Mouse (Mus musculus): ENCODE measurements at regions not wholly inside any gene's neighbourhood (a gene's known extent, or its start where the extent isn't known, plus 50 kb on each side); places are given as distances from the start of the nearest gene placed in this dataset.
"Not testable (repeated sequence)": the region's sequence is repeated elsewhere in the genome, so short reads cannot be mapped to it uniquely, and the experiment has no call there.

DNA sequence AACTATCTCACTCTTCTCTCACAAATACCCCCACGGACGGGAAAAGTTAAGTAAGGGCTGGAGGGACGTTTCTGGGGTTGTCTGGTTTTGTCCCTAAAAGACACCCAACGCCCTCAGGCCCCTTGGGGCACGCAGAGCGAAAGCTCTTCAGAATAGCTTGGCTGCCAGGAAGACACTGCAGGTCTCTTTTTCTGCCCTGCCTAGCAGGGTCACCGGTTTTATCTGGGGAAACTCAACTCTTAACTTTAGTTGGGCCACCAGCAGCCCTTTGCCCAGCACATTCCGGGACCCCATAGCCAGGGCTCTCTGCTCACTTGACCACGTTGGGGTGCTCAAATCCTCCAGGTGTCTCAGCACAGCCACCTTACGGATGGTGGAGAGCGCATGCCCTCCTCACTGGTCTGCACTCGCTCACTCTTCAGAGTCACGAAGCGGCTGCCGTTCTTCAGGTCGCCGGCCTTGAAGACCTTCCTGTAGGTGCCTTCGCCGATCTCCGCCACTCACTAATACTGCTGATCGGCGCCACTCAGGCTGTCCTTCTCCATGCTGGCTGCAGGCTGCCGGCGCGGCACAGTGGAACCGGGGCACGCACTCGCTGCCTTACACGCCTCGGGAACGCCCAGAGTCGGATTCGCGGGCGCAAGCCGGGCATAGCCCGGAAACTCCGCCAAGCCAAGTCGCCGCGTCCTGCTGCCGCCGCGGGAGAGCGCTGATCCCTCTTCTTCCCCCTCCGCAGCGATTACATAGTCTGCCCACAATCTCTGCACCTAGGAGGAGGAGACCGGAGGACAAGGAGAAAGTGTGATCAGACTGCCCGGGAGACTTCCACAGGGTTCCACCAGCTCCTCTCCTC, 83.0 kb downstream of the Ulbp1 start:
- Histone ChIP-seq H3K9me3 (no peaks in the 10 kb centered on the region), H3K36me3 (no peaks in the 10 kb centered on the region), H3K27me3 (peaks cover 30% of the 10 kb centered on the region), H3K4me1 (replicated peaks) (peaks cover 29% of the 10 kb centered on the region), H3K27ac (replicated peaks) (no peak overlapping the region), H3K9ac (peak overlapping the region; percentile 45), H3K4me3 (peak overlapping the region; percentile 69), H3K4me2 (peak overlapping the region; percentile 100)
- peak; percentile 73 for ATAC-seq (ENCODE audit: low FRiP score, low read depth)
- WGBS = 7% methylated on average over 47 of the region's 49 CpGs

DNA sequence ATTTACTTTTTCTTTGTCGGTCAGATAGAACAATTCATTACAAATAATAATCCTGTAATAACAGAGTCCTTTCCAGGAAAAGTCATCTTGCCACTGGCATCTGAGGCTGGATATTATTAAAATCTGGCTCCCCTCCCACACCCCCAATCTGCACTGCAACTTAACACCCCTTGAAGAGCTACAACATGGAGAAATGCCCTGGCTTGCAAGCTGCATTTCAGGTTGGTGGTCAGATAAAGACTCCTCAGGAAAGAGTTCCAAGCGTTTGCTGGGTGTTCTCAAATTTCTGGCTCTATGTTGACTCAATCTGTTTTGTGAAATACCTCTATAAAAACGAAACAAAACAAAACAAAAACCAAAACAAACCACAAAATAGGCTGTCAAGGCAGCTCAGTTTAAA, 114.6 kb downstream of the Ulbp1 start:
- H3K9me3 ChIP-seq; H3K4me2 ChIP-seq; H3K9ac ChIP-seq; ATAC-seq (ENCODE audit: low FRiP score, low read depth); H3K27ac ChIP-seq (replicated peaks); H3K4me1 ChIP-seq (replicated peaks); H3K4me3 ChIP-seq; H3K36me3 ChIP-seq; H3K27me3 ChIP-seq: not testable (repeated sequence)
- WGBS = 63% methylated on average over 3 of the region's 3 CpGs

DNA sequence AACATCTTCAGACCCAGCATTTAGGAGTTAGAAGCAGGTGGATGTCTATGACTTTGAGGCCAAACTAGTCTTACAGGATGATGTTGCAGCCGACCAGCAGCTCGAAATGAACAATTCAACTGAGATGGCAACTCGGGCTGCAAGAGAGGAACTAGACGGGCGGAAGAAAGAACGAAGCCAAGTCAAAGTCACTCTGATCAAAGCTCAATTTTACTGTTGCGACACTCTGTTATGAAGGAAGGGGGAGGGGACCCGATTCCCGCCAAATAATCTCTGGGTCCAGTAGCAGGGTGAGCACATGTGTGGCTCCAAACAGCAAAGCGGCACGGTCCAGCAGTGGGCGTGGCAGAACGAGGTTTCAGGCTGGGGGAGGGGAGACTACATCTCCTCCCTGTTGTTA, 129.1 kb downstream of the Ulbp1 start:
- not testable (repeated sequence) for H3K4me3 ChIP-seq; ATAC-seq (ENCODE audit: low FRiP score, low read depth); H3K4me1 ChIP-seq (replicated peaks); H3K9ac ChIP-seq; H3K27ac ChIP-seq (replicated peaks); H3K27me3 ChIP-seq; H3K4me2 ChIP-seq; H3K9me3 ChIP-seq; H3K36me3 ChIP-seq
- WGBS = 94% methylated on average over 13 of the region's 13 CpGs

DNA sequence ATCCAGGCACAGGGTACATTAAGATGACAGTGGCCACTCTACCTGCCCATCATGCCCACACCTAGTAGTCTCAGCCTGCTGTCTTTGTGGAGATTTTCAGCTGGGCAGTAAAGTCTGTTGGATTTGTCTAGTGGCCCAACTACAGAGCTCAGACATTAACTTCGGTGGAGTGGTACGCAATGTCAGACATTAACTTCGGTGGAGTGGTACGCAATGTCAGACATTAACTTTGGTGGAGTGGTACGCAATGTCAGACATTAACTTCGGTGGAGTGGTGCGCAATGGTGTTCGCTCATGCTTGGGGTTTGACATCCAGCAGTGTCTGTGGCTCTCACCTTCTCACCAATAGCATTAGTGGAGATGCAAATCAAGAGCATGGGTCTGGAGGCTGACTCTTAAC, 129.7 kb downstream of the Ulbp1 start:
- over 99% methylated on average over 8 of the region's 8 CpGs for WGBS
- not testable (repeated sequence) for H3K36me3 ChIP-seq; H3K9me3 ChIP-seq; H3K4me2 ChIP-seq; H3K27ac ChIP-seq (replicated peaks); ATAC-seq (ENCODE audit: low FRiP score, low read depth); H3K4me3 ChIP-seq; H3K4me1 ChIP-seq (replicated peaks); H3K9ac ChIP-seq; H3K27me3 ChIP-seq

DNA sequence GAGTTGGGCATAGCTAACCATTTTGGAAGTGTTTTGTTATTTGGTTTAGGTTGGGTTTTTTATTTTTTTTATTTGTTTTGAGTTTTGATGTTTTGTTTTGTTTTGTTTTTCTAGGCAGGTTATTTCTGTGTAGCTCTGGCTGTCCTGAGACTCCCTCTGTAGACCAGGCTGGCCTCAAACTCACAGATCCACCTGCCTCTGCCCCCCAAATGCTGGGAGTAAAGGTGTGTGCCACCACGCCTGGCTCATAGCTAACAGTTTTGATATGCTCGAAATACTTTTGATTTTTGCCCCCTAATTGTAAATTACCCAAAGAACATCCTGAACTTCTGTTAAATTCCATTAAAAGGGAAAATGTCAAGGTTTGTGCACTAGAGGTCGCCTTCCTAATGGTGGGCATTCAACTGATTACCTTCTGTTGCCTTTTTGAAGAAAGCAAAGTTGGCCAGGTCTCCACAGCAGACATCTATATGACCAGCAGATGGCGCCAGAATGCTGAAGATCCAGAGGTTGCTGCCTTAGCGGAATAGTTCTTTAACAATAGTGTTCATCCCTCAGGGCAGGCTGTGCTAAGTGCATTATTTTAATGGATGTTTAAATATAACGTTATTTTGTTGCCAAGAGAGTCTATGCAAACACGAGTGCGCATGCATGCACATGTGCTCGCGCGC, 121.2 kb upstream of the Cnksr3 start:
- H3K4me1 ChIP-seq (replicated peaks) = no peaks in the 10 kb centered on the region
- 38% methylated on average over 11 of the region's 11 CpGs for WGBS
- H3K36me3 ChIP-seq = no peaks in the 10 kb centered on the region
- peak; percentile 96 for ATAC-seq (ENCODE audit: low FRiP score, low read depth)
- H3K4me3 ChIP-seq = no peak overlapping the region
- H3K9ac ChIP-seq = no peak overlapping the region
- H3K27ac ChIP-seq (replicated peaks) = no peak overlapping the region
- H3K9me3 ChIP-seq = no peaks in the 10 kb centered on the region
- H3K4me2 ChIP-seq = peak overlapping the region; percentile 36; the same call in 1 of the 2 replicates
- H3K27me3 ChIP-seq = no peaks in the 10 kb centered on the region

DNA sequence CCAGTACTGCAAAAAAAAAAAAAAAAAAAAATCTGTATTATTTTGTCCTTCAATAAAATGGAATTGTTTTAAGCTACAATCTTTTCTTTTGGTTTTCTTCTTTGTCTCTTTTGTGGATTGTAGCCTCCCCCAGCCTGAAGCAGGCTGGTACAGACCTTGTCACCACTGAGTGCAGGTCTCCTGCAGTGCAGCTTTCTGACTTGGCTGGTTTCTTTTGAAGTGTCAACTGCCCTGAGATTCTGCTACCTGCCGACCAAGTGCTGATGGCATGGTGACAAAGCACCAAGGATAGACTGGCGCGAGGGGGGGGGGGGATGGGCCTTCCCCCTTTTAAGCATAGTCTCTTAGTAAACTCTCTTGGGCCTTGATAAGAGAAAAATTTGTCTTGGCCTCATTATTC, 116.2 kb upstream of the Cnksr3 start:
- Histone ChIP-seq H3K4me2 (no peak overlapping the region), H3K9me3 (no peaks in the 10 kb centered on the region), H3K4me1 (replicated peaks) (no peaks in the 10 kb centered on the region), H3K27ac (replicated peaks) (no peak overlapping the region), H3K9ac (no peak overlapping the region), H3K36me3 (no peaks in the 10 kb centered on the region), H3K4me3 (no peak overlapping the region), H3K27me3 (no peaks in the 10 kb centered on the region)
- ATAC-seq (ENCODE audit: low FRiP score, low read depth) = no peak
- WGBS = 39% methylated on average over 3 of the region's 3 CpGs

DNA sequence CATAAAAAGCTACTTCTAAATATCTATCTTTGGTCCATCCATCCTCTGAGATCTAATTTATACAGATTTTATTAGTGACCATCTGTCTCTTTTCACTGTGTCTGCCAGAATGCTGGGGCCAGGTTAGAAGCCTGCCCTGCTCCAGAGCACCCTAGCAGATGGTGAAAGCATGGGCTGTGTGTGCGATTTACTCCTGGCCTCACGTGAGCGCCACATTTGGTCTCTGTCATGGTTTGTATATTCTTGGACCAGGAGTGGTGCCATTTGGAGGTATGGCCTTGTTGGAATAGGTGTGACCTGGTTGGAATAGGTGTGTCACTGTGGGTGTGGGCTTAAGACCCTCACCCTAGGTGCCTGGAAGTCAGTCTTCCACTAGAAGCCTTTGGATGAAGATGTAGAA, 115.0 kb upstream of the Cnksr3 start:
- not testable (repeated sequence) for H3K27me3 ChIP-seq; H3K27ac ChIP-seq (replicated peaks); H3K9ac ChIP-seq; H3K4me2 ChIP-seq; H3K4me1 ChIP-seq (replicated peaks); H3K9me3 ChIP-seq; H3K4me3 ChIP-seq; ATAC-seq (ENCODE audit: low FRiP score, low read depth); H3K36me3 ChIP-seq
- 91% methylated on average over 3 of the region's 3 CpGs for WGBS

DNA sequence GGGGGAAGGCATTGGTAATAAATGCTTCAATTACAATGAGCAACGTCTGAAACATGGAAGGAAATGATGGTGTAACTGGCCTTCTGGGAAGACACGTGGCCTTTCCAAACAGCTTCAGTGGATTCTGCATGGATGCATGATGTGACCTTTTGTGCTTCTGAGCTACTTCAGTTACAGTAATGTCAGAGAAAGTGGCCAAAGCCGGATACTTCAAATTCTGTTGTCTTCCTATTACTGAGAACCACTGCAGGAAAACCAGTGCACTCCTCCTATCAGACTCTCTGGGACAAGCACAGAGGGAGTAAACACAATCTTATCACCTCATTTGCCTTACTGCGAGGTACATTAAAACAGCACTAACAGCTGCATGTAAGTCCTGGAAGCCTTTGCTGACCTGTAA, 113.0 kb upstream of the Cnksr3 start:
- Histone ChIP-seq H3K4me2 (no peak overlapping the region), H3K4me1 (replicated peaks) (no peaks in the 10 kb centered on the region), H3K4me3 (no peak overlapping the region), H3K9ac (no peak overlapping the region), H3K36me3 (no peaks in the 10 kb centered on the region), H3K27me3 (no peaks in the 10 kb centered on the region), H3K9me3 (no peaks in the 10 kb centered on the region), H3K27ac (replicated peaks) (no peak overlapping the region)
- ATAC-seq (ENCODE audit: low FRiP score, low read depth) = no peak
- WGBS = 75% methylated on average over 4 of the region's 4 CpGs

DNA sequence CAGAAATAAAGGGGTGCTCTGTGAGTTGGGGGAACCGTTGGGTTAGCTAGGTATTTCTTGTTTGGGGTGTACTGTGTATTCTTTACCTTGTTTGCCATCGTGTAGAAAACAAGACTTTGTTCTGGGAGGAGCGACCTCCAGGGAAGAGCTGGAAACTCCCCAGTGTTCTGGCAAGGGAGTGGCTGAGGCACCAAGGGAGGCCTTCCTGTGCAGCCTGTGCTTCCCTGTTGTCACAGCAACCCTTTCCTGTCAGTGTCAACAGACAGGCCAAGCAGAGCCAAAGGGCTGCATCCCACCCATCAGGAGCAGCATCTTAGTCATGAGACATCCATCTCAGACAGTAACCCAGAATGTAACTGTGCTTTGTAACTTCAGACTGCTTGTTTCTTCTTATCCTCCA, 111.2 kb upstream of the Cnksr3 start:
- no peaks in the 10 kb centered on the region for H3K36me3 ChIP-seq
- no peak for ATAC-seq (ENCODE audit: low FRiP score, low read depth)
- H3K9me3 ChIP-seq = no peaks in the 10 kb centered on the region
- whole genome bisulfite sequencing = 26% methylated on average over 3 of the region's 3 CpGs
- H3K4me1 ChIP-seq (replicated peaks) = no peaks in the 10 kb centered on the region
- H3K4me3 ChIP-seq = no peak overlapping the region
- no peak overlapping the region for H3K9ac ChIP-seq
- H3K27ac ChIP-seq (replicated peaks) = no peak overlapping the region
- H3K27me3 ChIP-seq = no peaks in the 10 kb centered on the region
- H3K4me2 ChIP-seq = no peak overlapping the region

DNA sequence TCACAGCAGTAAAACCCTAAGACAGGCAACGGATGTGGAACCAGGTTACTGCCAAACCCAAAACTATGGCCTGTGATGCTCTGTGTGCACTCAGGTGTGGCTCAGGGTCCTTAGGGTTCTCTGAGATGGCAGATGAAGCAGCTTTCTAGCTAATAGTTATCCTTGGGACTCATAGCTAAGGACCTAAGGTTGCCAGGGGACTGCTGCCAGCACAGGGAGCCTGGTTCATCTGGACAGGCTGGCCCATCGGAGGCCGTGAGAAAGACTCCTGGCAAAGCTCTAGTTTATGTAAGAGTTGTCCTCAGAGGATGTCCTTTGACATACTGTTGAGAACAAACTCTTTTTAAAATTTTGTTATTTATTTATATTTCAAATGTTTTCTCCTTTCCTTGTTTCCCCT, 97.9 kb upstream of the Cnksr3 start:
- no peaks in the 10 kb centered on the region for H3K9me3 ChIP-seq

DNA sequence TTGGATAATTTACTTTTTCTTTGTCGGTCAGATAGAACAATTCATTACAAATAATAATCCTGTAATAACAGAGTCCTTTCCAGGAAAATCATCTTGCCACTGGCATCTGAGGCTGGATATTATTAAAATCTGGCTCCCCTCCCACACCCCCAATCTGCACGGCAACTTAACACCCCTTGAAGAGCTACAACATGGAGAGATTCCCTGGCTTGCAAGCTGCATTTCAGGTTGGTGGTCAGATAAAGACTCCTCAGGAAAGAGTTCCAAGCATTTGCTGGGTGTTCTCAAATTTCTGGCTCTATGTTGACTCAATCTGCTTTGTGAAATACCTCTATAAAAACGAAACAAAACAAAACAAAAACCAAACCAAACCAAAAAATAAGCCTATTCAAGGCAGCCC, 93.8 kb upstream of the Cnksr3 start:
- not testable (repeated sequence) for H3K27me3 ChIP-seq; H3K9me3 ChIP-seq; H3K36me3 ChIP-seq; H3K27ac ChIP-seq (replicated peaks); H3K4me1 ChIP-seq (replicated peaks); H3K4me3 ChIP-seq; ATAC-seq (ENCODE audit: low FRiP score, low read depth); H3K9ac ChIP-seq; H3K4me2 ChIP-seq
- 61% methylated on average over 3 of the region's 3 CpGs for WGBS

More for the DNA sequence above, 97.9 kb upstream of the Cnksr3 start:
- 91% methylated on average over 3 of the region's 3 CpGs for WGBS
- Histone ChIP-seq H3K27ac (replicated peaks) (no peak overlapping the region), H3K4me2 (no peak overlapping the region), H3K9ac (no peak overlapping the region), H3K27me3 (no peaks in the 10 kb centered on the region), H3K4me3 (no peak overlapping the region), H3K4me1 (replicated peaks) (no peaks in the 10 kb centered on the region), H3K36me3 (no peaks in the 10 kb centered on the region)
- no peak for ATAC-seq (ENCODE audit: low FRiP score, low read depth)

DNA sequence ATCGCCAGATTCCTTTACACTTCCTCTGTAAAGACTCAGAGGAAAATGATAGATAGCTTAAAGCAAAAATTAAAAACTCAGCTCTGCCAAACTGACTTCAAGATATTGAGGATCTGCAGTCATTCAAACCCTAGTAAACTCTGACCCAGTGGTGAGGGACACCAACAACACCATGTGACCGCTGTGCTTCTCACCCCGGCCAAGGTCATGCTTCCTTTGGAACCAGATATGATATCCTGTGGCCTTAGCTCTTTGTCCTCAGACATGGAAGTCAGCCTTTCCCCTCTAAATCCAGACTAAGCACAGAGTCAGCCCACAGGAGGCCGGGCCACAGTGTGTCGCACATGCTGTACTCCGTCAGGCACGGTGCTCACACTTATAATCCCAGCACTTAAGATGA, 86.3 kb upstream of the Cnksr3 start:
- Histone ChIP-seq H3K4me2 (no peak overlapping the region), H3K27me3 (no peaks in the 10 kb centered on the region), H3K4me3 (no peak overlapping the region), H3K9me3 (no peaks in the 10 kb centered on the region), H3K36me3 (no peaks in the 10 kb centered on the region), H3K27ac (replicated peaks) (no peak overlapping the region), H3K9ac (no peak overlapping the region), H3K4me1 (replicated peaks) (no peaks in the 10 kb centered on the region)
- WGBS = 95% methylated on average over 7 of the region's 7 CpGs
- ATAC-seq (ENCODE audit: low FRiP score, low read depth) = no peak

Data from hindbrain, embryonic 15.5 days (tissue).